Mouse (Mus musculus) heart, embryonic 10.5 days (tissue): ENCODE measurements around the gene Hnrnpl. TPM values are rescaled to one million over a fixed set of nuclear protein-coding genes. Genes with fewer than 3 reads are reported as not detected.

ENCODE experiments used
- DNase-seq: peaks from one replicate; pipeline ENCODE4 v3.0.0-alpha.2; 2017; ENCODE audit warnings: low spot score
- H3K27ac ChIP-seq: fragments of 300-500 bp; sonication (generic); 2 replicates; pipeline ENCODE4 v1.5.1; 2016; ENCODE audit warnings: mild to moderate bottlenecking
- H3K27me3 ChIP-seq: fragments of 300-500 bp; sonication (generic); 2 replicates; pipeline ENCODE4 v1.6.1; 2016; ENCODE audit warnings: mild to moderate bottlenecking; ENCODE audit not compliant: poor library complexity, insufficient read depth, severe bottlenecking
- H3K36me3 ChIP-seq: fragments of 300-500 bp; sonication (generic); 2 replicates; pipeline ENCODE4 v1.6.1; 2016; ENCODE audit warnings: mild to moderate bottlenecking, moderate library complexity
- H3K4me1 ChIP-seq: fragments of 300-500 bp; sonication (generic); 2 replicates; pipeline ENCODE4 v1.6.1; 2016; ENCODE audit warnings: mild to moderate bottlenecking
- H3K4me3 ChIP-seq: fragments of 300-500 bp; sonication (generic); 2 replicates; pipeline ENCODE4 v1.5.1; 2016; ENCODE audit warnings: mild to moderate bottlenecking, moderate library complexity
- H3K9me3 ChIP-seq: fragments of 300-500 bp; sonication (generic); 2 replicates; pipeline ENCODE4 v1.6.1; 2016; ENCODE audit warnings: mild to moderate bottlenecking, moderate library complexity
- whole genome bisulfite sequencing: fragments of 180-500 bp; shearing (Covaris S2); methylation state at CpG from one replicate; pipeline ENCODE4 v1.1.7; 2016; 5-methylcytosine and 5-hydroxymethylcytosine counted together
- polyA plus RNA-seq: library from polyadenylated mRNA; unstranded; fragments of >200 nt; fragmentation: Nextera tagmentation; extraction: Ambion mirVana; gene quantifications from 2 replicates; pipeline ENCODE4 v1.2.1, GENCODE M21; 2016

Hnrnpl gene
- 213 and 221 TPM in 2 replicates for polyA plus RNA-seq

DNA sequence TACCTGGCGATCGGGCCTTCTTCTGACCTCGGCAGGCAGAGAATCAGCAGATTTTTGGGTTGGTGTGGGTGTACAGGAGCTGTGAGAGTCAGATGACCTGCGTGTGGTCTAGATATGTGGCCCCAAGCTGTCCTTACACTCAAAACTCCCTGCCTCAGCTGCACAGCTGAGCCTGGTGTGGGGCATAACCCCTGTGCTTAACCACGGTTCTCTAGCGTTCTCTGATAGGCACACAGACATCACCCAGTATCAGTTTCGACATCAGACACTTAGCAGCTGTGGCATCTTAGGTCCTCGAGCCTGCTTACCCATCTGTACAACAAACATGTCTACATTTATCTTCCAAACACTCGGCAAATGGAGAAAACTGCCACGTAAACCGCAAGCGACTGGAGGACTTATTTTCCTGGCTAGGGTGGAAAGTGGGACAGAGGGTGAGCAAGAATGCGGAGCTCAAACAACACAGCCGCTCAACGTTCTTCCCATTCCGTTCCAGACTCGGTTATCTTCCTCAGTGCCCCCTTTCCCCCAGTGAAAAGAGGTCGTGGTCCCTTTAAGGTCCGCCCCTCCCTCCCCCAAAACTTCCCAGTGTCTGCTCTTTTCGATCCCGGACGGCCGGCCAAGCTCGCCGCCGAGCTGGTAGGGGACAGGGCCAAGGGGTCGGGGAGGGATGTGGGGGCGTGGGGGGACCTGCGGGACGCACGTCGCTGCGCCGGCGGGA lies at the start of gene Hnrnpl:
Gene Hnrnpl, plus strand, starts transcription at position 321 of the 721 bp plus-strand sequence.
- Histone ChIP-seq H3K36me3 (peaks cover 16% of the 10 kb centered on the region), H3K27me3 (no peaks in the 10 kb centered on the region), H3K4me3 (peak within 1 kb of the TSS; percentile 96), H3K9me3 (no peaks in the 10 kb centered on the region), H3K4me1 (peaks cover 35% of the 10 kb centered on the region), H3K27ac (peak within 1 kb of the TSS; percentile 100)
- DNase-seq: peak; percentile 86
- WGBS: 3% methylated on average over 35 of the region's 35 CpGs

DNA sequence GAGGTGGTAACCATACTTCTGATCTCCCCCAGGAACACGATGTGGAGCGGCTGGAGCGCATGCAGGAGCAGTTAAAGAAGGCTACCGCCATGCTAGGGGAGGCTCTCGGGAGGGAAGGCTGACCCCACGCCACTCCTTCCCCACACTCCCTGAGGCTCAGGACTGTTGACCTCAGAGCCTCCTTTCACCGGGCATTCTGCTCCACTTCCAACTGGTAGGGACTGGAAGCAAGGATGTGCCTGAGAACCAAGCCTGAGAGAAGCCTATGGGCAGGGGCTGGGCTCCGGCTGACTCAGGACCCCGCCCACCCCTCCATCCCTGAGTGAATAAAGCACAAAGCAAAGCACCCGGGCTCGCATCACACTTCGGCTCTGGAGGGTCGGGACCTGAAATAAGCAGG lies 49.7 kb upstream of the Hnrnpl start:
- no peaks in the 10 kb centered on the region for H3K9me3 ChIP-seq
- no peak overlapping the region for H3K27ac ChIP-seq
- no peak for DNase-seq
- H3K27me3 ChIP-seq: peaks cover 27% of the 10 kb centered on the region
- peaks cover 51% of the 10 kb centered on the region for H3K36me3 ChIP-seq
- H3K4me1 ChIP-seq: peaks cover 13% of the 10 kb centered on the region; the same call in 1 of the 2 replicates
- 81% methylated on average over 13 of the region's 13 CpGs for WGBS
- H3K4me3 ChIP-seq: no peak overlapping the region

- WGBS: 87% methylated on average over 9 of the region's 9 CpGs
- Histone ChIP-seq H3K4me1 (peaks cover 19% of the 10 kb centered on the region), H3K9me3 (no peaks in the 10 kb centered on the region), H3K27me3 (peaks cover 10% of the 10 kb centered on the region), H3K4me3 (no peak overlapping the region), H3K27ac (no peak overlapping the region), H3K36me3 (peaks cover 42% of the 10 kb centered on the region)
- no peak for DNase-seq
These were observed 46.4 kb upstream of the Hnrnpl start for GRCm38 (mm10) chr7:28761907-28762306.

- H3K4me3 ChIP-seq: peak overlapping the region; percentile 84
- H3K27ac ChIP-seq: no peak overlapping the region
These were observed 43.1 kb upstream of the Hnrnpl start for GRCm38 (mm10) chr7:28765211-28765610.

GRCm38 (mm10) chr7:28766173-28766879 lies 42.0 kb upstream of the Hnrnpl start, which contains the start of gene Sirt2:
Gene Sirt2, plus strand, starts transcription at chr7:28766735.
- WGBS: under 1% methylated on average over 45 of the region's 45 CpGs
- Histone ChIP-seq H3K27ac (peak within 1 kb of the TSS; percentile 87), H3K4me3 (peak within 1 kb of the TSS; percentile 84), H3K27me3 (no peaks in the 10 kb centered on the region), H3K4me1 (peaks cover 29% of the 10 kb centered on the region), H3K36me3 (peaks cover 12% of the 10 kb centered on the region), H3K9me3 (no peaks in the 10 kb centered on the region)
- peak; percentile 99 for DNase-seq

More at GRCm38 (mm10) chr7:28765211-28765610, 43.1 kb upstream of the Hnrnpl start:
- WGBS: 82% methylated on average over 6 of the region's 6 CpGs
- Histone ChIP-seq H3K4me1 (peaks cover 29% of the 10 kb centered on the region), H3K36me3 (peaks cover 23% of the 10 kb centered on the region), H3K27me3 (no peaks in the 10 kb centered on the region), H3K9me3 (no peaks in the 10 kb centered on the region)
- DNase-seq: no peak

DNA sequence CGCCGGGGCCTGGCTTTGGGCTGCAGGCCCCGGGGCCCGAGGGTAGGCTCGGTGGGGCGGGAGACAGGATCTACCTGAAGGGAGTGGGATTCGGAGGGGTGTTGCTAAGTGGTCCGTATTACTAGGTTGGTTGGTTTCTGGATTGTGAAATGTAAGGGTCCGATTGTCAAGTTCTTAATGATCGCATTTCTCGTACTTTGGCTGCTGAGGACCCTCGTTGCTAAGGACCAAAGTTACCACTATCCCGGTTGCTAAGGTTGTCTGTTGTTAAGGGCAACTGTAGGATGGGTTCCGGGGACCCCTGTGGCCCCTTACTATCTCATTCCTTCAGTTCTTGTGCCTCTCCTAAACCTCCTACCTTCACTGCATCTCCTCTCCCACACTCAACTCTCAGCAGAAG lies 41.4 kb upstream of the Hnrnpl start:
- Histone ChIP-seq H3K36me3 (peaks cover 6% of the 10 kb centered on the region; the same call in 1 of the 2 replicates), H3K4me3 (peak overlapping the region; percentile 84), H3K27me3 (no peaks in the 10 kb centered on the region), H3K9me3 (no peaks in the 10 kb centered on the region), H3K4me1 (peaks cover 24% of the 10 kb centered on the region), H3K27ac (peak overlapping the region; percentile 87)
- 8% methylated on average over 14 of the region's 14 CpGs for WGBS
- DNase-seq: no peak

DNA sequence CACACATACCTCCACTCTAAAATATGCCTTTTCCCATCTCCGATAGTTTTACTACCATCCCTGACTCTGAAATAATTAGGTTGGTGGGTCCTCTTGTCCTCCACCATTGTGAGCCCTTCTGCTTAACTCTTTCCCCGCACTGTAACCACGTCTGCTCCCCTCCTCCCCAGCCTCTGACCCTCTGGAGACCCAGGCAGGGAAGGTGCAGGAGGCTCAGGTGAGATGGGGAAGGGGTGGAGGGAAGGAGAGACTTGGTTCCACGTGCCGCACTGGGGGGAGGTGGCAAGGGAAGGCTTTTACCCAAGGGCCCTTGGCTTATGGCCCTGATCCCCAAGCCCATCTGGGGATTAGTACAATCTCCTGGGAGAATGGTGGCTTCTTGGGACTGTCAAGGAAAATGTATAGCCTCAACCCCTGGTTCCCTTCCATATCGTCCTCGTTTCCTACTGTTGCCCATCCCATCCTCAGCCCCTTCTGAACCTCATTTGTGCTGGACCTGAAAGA lies 40.8 kb upstream of the Hnrnpl start, which contains the start of gene Nfkbib:
Gene Nfkbib, minus strand, starts transcription at position 51 of the 504 bp plus-strand sequence.
- Histone ChIP-seq H3K27ac (peak within 1 kb of the TSS; percentile 87), H3K4me3 (peak within 1 kb of the TSS; percentile 84)
- WGBS: 71% methylated on average over 7 of the region's 7 CpGs

GRCm38 (mm10) chr7:28769414-28769958 lies 38.9 kb upstream of the Hnrnpl start:
- 88% methylated on average over 9 of the region's 9 CpGs for WGBS
- no peaks in the 10 kb centered on the region for H3K27me3 ChIP-seq
- peaks cover 4% of the 10 kb centered on the region for H3K36me3 ChIP-seq
- no peak for DNase-seq
- H3K9me3 ChIP-seq: no peaks in the 10 kb centered on the region
- H3K4me1 ChIP-seq: peaks cover 35% of the 10 kb centered on the region
- no peak overlapping the region for H3K4me3 ChIP-seq
- H3K27ac ChIP-seq: no peak overlapping the region

More for the DNA sequence above, 40.8 kb upstream of the Hnrnpl start, which contains the start of gene Nfkbib:
- Histone ChIP-seq H3K4me1 (peaks cover 23% of the 10 kb centered on the region), H3K9me3 (no peaks in the 10 kb centered on the region), H3K27me3 (no peaks in the 10 kb centered on the region), H3K36me3 (0 out of 2 replicates have a peak, but pooled peaks cover 3% of the 10 kb centered on the region)
- DNase-seq: no peak

- peaks cover 28% of the 10 kb centered on the region for H3K4me1 ChIP-seq
- 68% methylated on average over 3 of the region's 3 CpGs for WGBS
- H3K27me3 ChIP-seq: no peaks in the 10 kb centered on the region
- DNase-seq: no peak
- no peak overlapping the region for H3K4me3 ChIP-seq
- peaks cover 11% of the 10 kb centered on the region for H3K36me3 ChIP-seq
- no peaks in the 10 kb centered on the region for H3K9me3 ChIP-seq
- no peak overlapping the region for H3K27ac ChIP-seq
These were observed 38.0 kb upstream of the Hnrnpl start for GRCm38 (mm10) chr7:28770309-28770708.

- Histone ChIP-seq H3K27ac (no peak overlapping the region), H3K4me3 (no peak overlapping the region)
- WGBS: 88% methylated on average over 11 of the region's 11 CpGs
These were observed 36.5 kb upstream of the Hnrnpl start for GRCm38 (mm10) chr7:28771867-28772266.

DNA sequence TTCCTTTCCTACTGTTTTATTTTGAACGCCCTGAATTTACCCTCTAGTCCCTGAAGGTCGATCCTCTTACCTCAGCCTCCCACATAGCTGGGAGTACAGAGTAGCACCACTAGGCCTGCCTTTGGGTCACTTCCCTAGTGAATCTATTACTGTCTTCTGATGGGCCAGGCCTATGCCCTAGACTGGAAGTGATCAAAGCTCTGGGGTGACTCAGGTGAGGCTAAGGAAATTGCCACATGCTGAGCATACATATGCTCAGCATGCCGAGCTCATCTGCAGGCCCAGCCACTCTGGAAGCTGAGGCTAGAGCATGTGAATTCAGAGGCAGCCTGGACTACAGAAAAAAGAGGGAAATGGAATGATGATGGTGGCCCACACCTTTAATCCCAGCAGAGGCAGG lies 35.2 kb upstream of the Hnrnpl start:
- no peaks in the 10 kb centered on the region for H3K9me3 ChIP-seq
- peaks cover 11% of the 10 kb centered on the region for H3K4me1 ChIP-seq
- no peaks in the 10 kb centered on the region for H3K27me3 ChIP-seq
- H3K4me3 ChIP-seq: no peak overlapping the region
- WGBS: 59% methylated on average over 3 of the region's 3 CpGs
- no peak for DNase-seq
- H3K27ac ChIP-seq: no peak overlapping the region
- peaks cover 22% of the 10 kb centered on the region for H3K36me3 ChIP-seq

More at GRCm38 (mm10) chr7:28771867-28772266, 36.5 kb upstream of the Hnrnpl start:
- no peak for DNase-seq
- Histone ChIP-seq H3K27me3 (no peaks in the 10 kb centered on the region), H3K9me3 (no peaks in the 10 kb centered on the region), H3K4me1 (peaks cover 21% of the 10 kb centered on the region), H3K36me3 (peaks cover 17% of the 10 kb centered on the region)

DNA sequence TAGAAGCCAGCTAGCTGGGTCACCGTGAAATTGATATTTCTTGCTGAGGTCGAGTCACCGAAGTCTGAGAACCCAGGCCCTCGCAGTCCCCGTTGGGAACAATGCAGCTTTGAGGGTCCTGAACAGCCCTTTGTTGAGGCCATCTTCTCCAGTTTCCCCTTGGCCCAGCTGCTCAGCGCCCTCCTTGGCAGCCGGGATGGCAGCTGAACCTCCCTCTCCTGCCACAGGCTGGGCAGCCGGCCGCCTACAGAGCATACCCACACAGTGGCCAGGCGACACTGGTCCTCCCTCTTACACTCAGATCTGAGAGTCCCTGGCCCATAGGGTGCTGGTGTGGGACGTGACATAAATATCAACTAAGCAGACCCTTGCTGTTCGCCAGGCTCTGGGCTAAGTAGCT lies 34.2 kb upstream of the Hnrnpl start:
- H3K27me3 ChIP-seq: no peaks in the 10 kb centered on the region
- DNase-seq: no peak

More for the DNA sequence above, 34.2 kb upstream of the Hnrnpl start:
- WGBS: 82% methylated on average over 12 of the region's 12 CpGs
- Histone ChIP-seq H3K27ac (no peak overlapping the region), H3K4me3 (no peak overlapping the region), H3K36me3 (peaks cover 26% of the 10 kb centered on the region), H3K4me1 (peaks cover 11% of the 10 kb centered on the region), H3K9me3 (no peaks in the 10 kb centered on the region)
